ENCODE assay signal across 13 mouse cellular contexts in the genomic region with DNA sequence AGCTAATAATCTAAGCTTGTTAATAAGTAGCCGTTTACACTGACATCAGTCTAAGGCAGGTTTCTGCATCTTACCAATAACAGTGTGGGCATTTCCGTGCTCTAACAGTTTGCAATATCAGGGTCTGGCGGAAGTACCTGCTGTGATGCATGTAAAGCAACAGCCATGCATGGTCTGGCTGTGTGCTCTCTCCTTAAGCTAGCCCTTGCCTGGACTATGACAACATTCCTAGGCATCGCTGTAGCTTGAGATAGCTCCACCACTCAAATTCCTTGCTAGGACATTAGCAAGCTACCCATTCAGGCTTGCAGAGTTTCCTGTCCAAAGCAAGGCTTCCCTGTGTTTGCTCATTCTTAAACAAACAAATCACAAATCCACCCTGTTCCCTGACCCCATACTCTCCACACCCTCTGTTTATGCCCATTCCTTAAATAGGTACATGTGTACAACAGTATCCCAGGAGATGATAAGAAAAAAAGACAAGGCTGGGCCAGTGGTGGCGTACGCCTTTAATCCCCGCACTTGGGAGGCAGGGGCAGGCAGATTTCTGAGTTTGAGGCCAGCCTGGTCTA.
A peak's percentile ranks its signal among the peaks of the same experiment; 100 is the strongest.
DNase-seq lines count a peak whose midpoint lies in the region; ATAC-seq and TF ChIP-seq lines count a peak whose summit lies in the region.
"Had no signal": no experiment of that assay in that cellular context is flagged by ENCODE, and none has a peak within 500 bp of the region (broad histone marks: within the 10 kb centered on the region; RNA-seq: fewer than 3 reads in every experiment).

No protein-coding gene starts in this region.

- TF ChIP-seq CTCF in intestine, postnatal 0 days (IDR thresholded peaks at IDR 0.05; ENCODE audit: low read depth), result no peak

- H3K4me1 ChIP-seq in kidney, embryonic 15.5 days, result peaks cover 28% of the 10 kb centered on the region
- peaks cover 7% of the 10 kb centered on the region; the same call in 1 of the 2 replicates for H3K4me1 ChIP-seq in intestine, postnatal 0 days (replicated peaks; ENCODE audit: control insufficient read depth, insufficient read depth, low read length)
- H3K4me1 ChIP-seq: limb, embryonic 15.5 days had no signal

- no peaks in the 10 kb centered on the region for H3K27me3 ChIP-seq in kidney, embryonic 15.5 days
- H3K27me3 ChIP-seq in intestine, postnatal 0 days (replicated peaks; ENCODE audit: control insufficient read depth, insufficient read depth, low read length), result no peaks in the 10 kb centered on the region
- H3K27me3 ChIP-seq: limb, embryonic 15.5 days; midbrain, embryonic 15.5 days had no signal

- H3K9ac ChIP-seq in kidney, embryonic 15.5 days, result no peak overlapping the region
- H3K9ac ChIP-seq in intestine, postnatal 0 days (ENCODE audit: low read depth, low read length), result no peak overlapping the region
- H3K9ac ChIP-seq: limb, embryonic 15.5 days; midbrain, embryonic 15.5 days had no signal

- 79% methylated on average over 7 of the region's 7 CpGs for WGBS in kidney, embryonic 15.5 days
- WGBS in intestine, postnatal 0 days, result 44% methylated on average over 7 of the region's 7 CpGs

- peaks cover 41% of the 10 kb centered on the region for H3K36me3 ChIP-seq in kidney, embryonic 15.5 days
- H3K36me3 ChIP-seq in intestine, postnatal 0 days (ENCODE audit: control insufficient read depth, insufficient read depth), result peaks cover 40% of the 10 kb centered on the region

- ATAC-seq in kidney, embryonic 15.5 days (replicated peaks; ENCODE audit: low FRiP score), result 0 out of 2 replicates have a peak, but pooled peaks have one; percentile 46
- peak; percentile 35 for ATAC-seq in intestine, postnatal 0 days
- ATAC-seq in granulocyte monocyte progenitor cell, adult 5-6 weeks (replicated peaks; ENCODE audit: poor library complexity, severe bottlenecking), result no peak
- ATAC-seq: hindbrain, embryonic 16.5 days; midbrain, embryonic 15.5 days had no signal

- DNase-seq in embryo, embryonic 10 days (ENCODE audit: low spot score), result peak; percentile 12
- DNase-seq in embryo, embryonic 10.5 days (ENCODE audit: low spot score), result no peak
- no peak for DNase-seq in kidney, adult 18-20 months
- peak; percentile 55 for DNase-seq in lung, postnatal 10 days
- DNase-seq in ovary, adult 18-20 months (ENCODE audit: low spot score), result no peak
- DNase-seq: adrenal gland, postnatal 10 days; thymus, adult 18-20 months had no signal

- H3K4me3 ChIP-seq in kidney, embryonic 15.5 days (replicated peaks), result no peak overlapping the region
- no peak overlapping the region for H3K4me3 ChIP-seq in intestine, postnatal 0 days (ENCODE audit: low read depth, low read length)
- H3K4me3 ChIP-seq: limb, embryonic 15.5 days; midbrain, embryonic 15.5 days had no signal

- H3K4me2 ChIP-seq in kidney, embryonic 15.5 days, result no peak overlapping the region
- H3K4me2 ChIP-seq in intestine, postnatal 0 days (replicated peaks; ENCODE audit: low read depth), result peak overlapping the region; percentile 24; the same call in 1 of the 2 replicates
- H3K4me2 ChIP-seq: limb, embryonic 15.5 days; midbrain, embryonic 15.5 days had no signal

- H3K9me3 ChIP-seq in kidney, embryonic 15.5 days (replicated peaks), result no peaks in the 10 kb centered on the region
- no peaks in the 10 kb centered on the region for H3K9me3 ChIP-seq in intestine, postnatal 0 days (ENCODE audit: control insufficient read depth)
- H3K9me3 ChIP-seq: limb, embryonic 15.5 days; midbrain, embryonic 15.5 days had no signal

- H3K27ac ChIP-seq in kidney, embryonic 15.5 days, result peak overlapping the region; percentile 54; the same call in 1 of the 2 replicates
- H3K27ac ChIP-seq in intestine, postnatal 0 days (ENCODE audit: low read depth, low read length), result 0 out of 2 replicates have a peak overlapping the region, but pooled peaks have one; percentile 0
- H3K27ac ChIP-seq: limb, embryonic 15.5 days had no signal

Comparison
In these comparisons a context has a peak if more than half of its experiments do, and no peak if none do; other contexts are left out.
1. DNase-seq: peak in embryo, embryonic 10 days (single experiment) and lung, postnatal 10 days (single experiment); none in embryo, embryonic 10.5 days (single experiment), kidney, adult 18-20 months (single experiment) and ovary, adult 18-20 months (single experiment).